8 mouse cellular contexts compared by ENCODE assay signal in the genomic region with DNA sequence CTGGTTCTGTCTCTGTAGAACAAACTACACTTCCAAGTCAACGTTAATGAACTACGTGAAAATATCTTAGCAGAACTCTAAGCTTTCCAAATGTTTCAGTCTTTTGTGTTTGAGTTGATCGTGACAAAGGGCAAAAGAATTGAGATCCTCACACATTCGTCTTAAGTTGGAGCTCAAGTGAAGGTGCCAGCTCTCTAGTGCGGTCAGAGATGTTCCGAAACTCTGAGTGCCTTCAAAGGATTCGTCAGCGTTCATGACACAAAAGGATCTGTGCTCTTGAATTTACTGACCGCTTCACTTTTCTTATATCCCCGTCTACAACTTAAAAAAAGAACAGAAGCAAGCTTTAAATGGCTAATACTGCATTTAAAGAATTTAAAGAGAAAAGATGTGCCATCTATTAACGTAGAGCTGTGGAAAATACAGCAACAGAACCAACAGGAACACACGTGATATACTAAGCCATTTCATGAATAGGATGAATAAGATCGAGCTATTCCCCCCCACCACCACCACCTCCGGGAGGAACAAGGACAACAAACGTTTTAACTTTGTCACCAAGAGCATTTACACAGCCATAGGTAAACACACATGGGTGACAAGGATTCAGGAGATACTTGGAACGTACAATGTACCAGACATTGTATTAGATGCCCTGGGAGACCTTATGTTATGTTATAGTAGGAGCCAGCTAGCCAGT. TPM values are rescaled to one million over a fixed set of nuclear protein-coding genes. Genes with fewer than 3 reads are reported as not detected.
DNase-seq lines count a peak whose midpoint lies in the region; ATAC-seq and TF ChIP-seq lines count a peak whose summit lies in the region.

No protein-coding gene starts in this region.

- WGBS in kidney, postnatal 0 days, result 2% methylated on average over 16 of the region's 16 CpGs
- under 1% methylated on average over 16 of the region's 16 CpGs for WGBS in bone marrow, adult 2 months
- WGBS in forebrain, embryonic 16.5 days, result 0% methylated on average over 16 of the region's 16 CpGs
- WGBS in limb, embryonic 13.5 days, result 2% methylated on average over 16 of the region's 16 CpGs
- under 1% methylated on average over 16 of the region's 16 CpGs for WGBS in midbrain, postnatal 0 days

- TF ChIP-seq POLR2A in bone marrow, adult 2 months (IDR thresholded peaks at IDR 0.05; ENCODE audit: borderline replicate concordance, control insufficient read depth, low read depth, low read length), result no peak

- peak overlapping the region; percentile 44 for H3K4me3 ChIP-seq in kidney, postnatal 0 days (replicated peaks; ENCODE audit: low read depth, low read length)
- peak overlapping the region; percentile 63 for H3K4me3 ChIP-seq in bone marrow, adult 2 months (replicated peaks; ENCODE audit: control insufficient read depth, low read depth, low read length)
- peak overlapping the region; percentile 71 for H3K4me3 ChIP-seq in forebrain, embryonic 16.5 days (replicated peaks; ENCODE audit: low read length)
- peak overlapping the region; percentile 51 for H3K4me3 ChIP-seq in limb, embryonic 13.5 days
- peak overlapping the region; percentile 54 for H3K4me3 ChIP-seq in midbrain, postnatal 0 days (ENCODE audit: low read depth, low read length)

- peak; percentile 64 for DNase-seq in kidney, postnatal 0 days (ENCODE audit: low spot score)
- no peak for DNase-seq in kidney, adult 11 months
- peak; percentile 47 for DNase-seq in midbrain, postnatal 0 days (ENCODE audit: low spot score)
- no peak for DNase-seq in right cerebral cortex, postnatal 10 days (ENCODE audit: low spot score in 2 of 2)
- no peak for DNase-seq in left cerebral cortex, adult 11 months (ENCODE audit: low spot score)

- H3K27me3 ChIP-seq in kidney, postnatal 0 days (ENCODE audit: insufficient read depth, low read length), result no peaks in the 10 kb centered on the region
- no peaks in the 10 kb centered on the region for H3K27me3 ChIP-seq in forebrain, embryonic 16.5 days (replicated peaks; ENCODE audit: control insufficient read depth, insufficient read depth, low read length)
- no peaks in the 10 kb centered on the region for H3K27me3 ChIP-seq in limb, embryonic 13.5 days
- no peaks in the 10 kb centered on the region for H3K27me3 ChIP-seq in midbrain, postnatal 0 days (ENCODE audit: insufficient read depth, low read length)

- no peaks in the 10 kb centered on the region for H3K36me3 ChIP-seq in kidney, postnatal 0 days (ENCODE audit: insufficient read depth, low read length)
- H3K36me3 ChIP-seq in forebrain, embryonic 16.5 days (ENCODE audit: control insufficient read depth, insufficient read depth), result no peaks in the 10 kb centered on the region
- no peaks in the 10 kb centered on the region for H3K36me3 ChIP-seq in limb, embryonic 13.5 days
- no peaks in the 10 kb centered on the region for H3K36me3 ChIP-seq in midbrain, postnatal 0 days (ENCODE audit: insufficient read depth, low read length)

- H3K9me3 ChIP-seq in kidney, postnatal 0 days (replicated peaks; ENCODE audit: low read length), result no peaks in the 10 kb centered on the region
- H3K9me3 ChIP-seq in forebrain, embryonic 16.5 days (ENCODE audit: control insufficient read depth, low read length), result no peaks in the 10 kb centered on the region
- no peaks in the 10 kb centered on the region for H3K9me3 ChIP-seq in limb, embryonic 13.5 days
- no peaks in the 10 kb centered on the region for H3K9me3 ChIP-seq in midbrain, postnatal 0 days (ENCODE audit: low read length)

- TF ChIP-seq CTCF in kidney, postnatal 0 days (IDR thresholded peaks at IDR 0.05; ENCODE audit: low read depth), result no peak; the same call in 1 of the 2 replicates
- no peak for TF ChIP-seq CTCF in bone marrow, adult 2 months (IDR thresholded peaks at IDR 0.05; ENCODE audit: control insufficient read depth, insufficient read depth, low read length)
- no peak for TF ChIP-seq CTCF in midbrain, postnatal 0 days (IDR thresholded peaks at IDR 0.05)

- H3K9ac ChIP-seq in kidney, postnatal 0 days (ENCODE audit: low read depth, low read length), result peak overlapping the region; percentile 56; the same call in 1 of the 2 replicates
- H3K9ac ChIP-seq in forebrain, embryonic 16.5 days (replicated peaks; ENCODE audit: low read depth, low read length), result peak overlapping the region; percentile 76
- peak overlapping the region; percentile 72 for H3K9ac ChIP-seq in limb, embryonic 13.5 days
- H3K9ac ChIP-seq in midbrain, postnatal 0 days (replicated peaks; ENCODE audit: low read length, poor library complexity, severe bottlenecking), result peak overlapping the region; percentile 70

- H3K4me1 ChIP-seq in kidney, postnatal 0 days (replicated peaks; ENCODE audit: insufficient read depth, low read length), result peaks cover 5% of the 10 kb centered on the region; the same call in 1 of the 2 replicates
- peaks cover 4% of the 10 kb centered on the region for H3K4me1 ChIP-seq in bone marrow, adult 2 months (ENCODE audit: control insufficient read depth, insufficient read depth, low read length)
- H3K4me1 ChIP-seq in forebrain, embryonic 16.5 days (replicated peaks; ENCODE audit: control insufficient read depth, insufficient read depth, low read length), result peaks cover 22% of the 10 kb centered on the region
- peaks cover 28% of the 10 kb centered on the region for H3K4me1 ChIP-seq in limb, embryonic 13.5 days
- peaks cover 8% of the 10 kb centered on the region; the same call in 1 of the 2 replicates for H3K4me1 ChIP-seq in midbrain, postnatal 0 days (ENCODE audit: insufficient read depth, low read length)

- H3K4me2 ChIP-seq in kidney, postnatal 0 days (ENCODE audit: low read length), result peak overlapping the region; percentile 49
- peak overlapping the region; percentile 46 for H3K4me2 ChIP-seq in forebrain, embryonic 16.5 days (ENCODE audit: low read length)
- H3K4me2 ChIP-seq in limb, embryonic 13.5 days (replicated peaks), result peak overlapping the region; percentile 63
- H3K4me2 ChIP-seq in midbrain, postnatal 0 days (ENCODE audit: low read depth, low read length, poor library complexity, severe bottlenecking), result peak overlapping the region; percentile 56

- no peak for ATAC-seq in kidney, postnatal 0 days (replicated peaks; ENCODE audit: low FRiP score, low read depth)
- 0 out of 2 replicates have a peak, but pooled peaks have one; percentile 9 for ATAC-seq in forebrain, embryonic 16.5 days
- ATAC-seq in limb, embryonic 13.5 days (ENCODE audit: low FRiP score, low read depth), result no peak
- ATAC-seq in midbrain, postnatal 0 days (ENCODE audit: low FRiP score), result no peak

- peak overlapping the region; percentile 96 for H3K27ac ChIP-seq in kidney, postnatal 0 days
- peak overlapping the region; percentile 80 for H3K27ac ChIP-seq in bone marrow, adult 2 months (ENCODE audit: control insufficient read depth, insufficient read depth, low read depth, low read length, poor library complexity)
- H3K27ac ChIP-seq in forebrain, embryonic 16.5 days (ENCODE audit: low read length), result peak overlapping the region; percentile 99
- peak overlapping the region; percentile 99 for H3K27ac ChIP-seq in limb, embryonic 13.5 days
- H3K27ac ChIP-seq in midbrain, postnatal 0 days (ENCODE audit: low read depth, low read length), result peak overlapping the region; percentile 98

RNA-seq across cellular contexts. Expression of a gene that starts 1.3 kb away (rescaled TPM):
- polyA plus RNA-seq in kidney, postnatal 0 days (2015; fragmentation: Nextera tagmentation; extraction: Ambion mirVana), result 156 and 160 TPM in 2 replicates
- polyA plus RNA-seq in bone marrow, adult 2 months (2011; ENCODE audit: insufficient read depth, insufficient read length, low replicate concordance, missing spikeins), result 212 and 250 TPM in 2 replicates
- 139 and 173 TPM in 2 replicates for polyA plus RNA-seq in forebrain, embryonic 16.5 days (2015; fragmentation: Nextera tagmentation; extraction: Ambion mirVana)
- polyA plus RNA-seq in limb, embryonic 13.5 days (2015; fragmentation: Nextera tagmentation; extraction: Ambion mirVana), result 273 and 275 TPM in 2 replicates
- 102 and 116 TPM in 2 replicates for total RNA-seq in midbrain, postnatal 0 days (2014; rRNA removed)
- 44.6 and 54.8 TPM in 2 replicates for polyA plus RNA-seq in midbrain, postnatal 0 days (2015; fragmentation: Nextera tagmentation; extraction: Ambion mirVana)

RNA-seq across cellular contexts. Expression of a gene that starts 58.6 kb away (rescaled TPM):
- polyA plus RNA-seq in kidney, postnatal 0 days (2015; fragmentation: Nextera tagmentation; extraction: Ambion mirVana), result 894 and 974 TPM in 2 replicates
- 177 and 223 TPM in 2 replicates for polyA plus RNA-seq in bone marrow, adult 2 months (2011; ENCODE audit: insufficient read depth, insufficient read length, low replicate concordance, missing spikeins)
- polyA plus RNA-seq in forebrain, embryonic 16.5 days (2015; fragmentation: Nextera tagmentation; extraction: Ambion mirVana), result 482 and 491 TPM in 2 replicates
- 447 and 448 TPM in 2 replicates for polyA plus RNA-seq in limb, embryonic 13.5 days (2015; fragmentation: Nextera tagmentation; extraction: Ambion mirVana)
- 427 and 430 TPM in 2 replicates for total RNA-seq in midbrain, postnatal 0 days (2014; rRNA removed)
- polyA plus RNA-seq in midbrain, postnatal 0 days (2015; fragmentation: Nextera tagmentation; extraction: Ambion mirVana), result 640 and 652 TPM in 2 replicates

Comparison
In these comparisons a context has a peak if more than half of its experiments do, and no peak if none do; other contexts are left out.
1. DNase-seq: peak in kidney, postnatal 0 days (single experiment) and midbrain, postnatal 0 days (single experiment); none in kidney, adult 11 months (single experiment), right cerebral cortex, postnatal 10 days (0 of 2) and left cerebral cortex, adult 11 months (single experiment).
2. Peak in every context shown above with its lines, with median percentiles within 50 percentile points of each other: H3K27ac ChIP-seq, H3K4me2 ChIP-seq, H3K4me3 ChIP-seq and H3K9ac ChIP-seq.